Mouse (Mus musculus) hindbrain, embryonic 10.5 days (tissue): ENCODE data around the gene 1110032A03Rik. TPM values are rescaled to one million over a fixed set of nuclear protein-coding genes. Genes with fewer than 3 reads are reported as not detected.

Source experiments
- DNase-seq: peaks from one replicate; pipeline ENCODE4 v3.0.0-alpha.2; 2017; ENCODE audit warnings: low spot score
- H3K27ac ChIP-seq: fragments of 300-500 bp; sonication (generic); 2 replicates; pipeline ENCODE4 v1.5.1; 2016; ENCODE audit warnings: mild to moderate bottlenecking, moderate library complexity
- H3K27me3 ChIP-seq: fragments of 300-500 bp; sonication (generic); 2 replicates; pipeline ENCODE4 v1.6.1; 2016; ENCODE audit warnings: mild to moderate bottlenecking; ENCODE audit not compliant: poor library complexity, insufficient read depth, severe bottlenecking
- H3K36me3 ChIP-seq: fragments of 300-500 bp; sonication (generic); 2 replicates; pipeline ENCODE4 v1.6.1; 2016; ENCODE audit warnings: mild to moderate bottlenecking, moderate library complexity
- H3K4me1 ChIP-seq: fragments of 300-500 bp; sonication (generic); replicated peaks from 2 replicates; pipeline ENCODE4 v1.6.1; 2016; ENCODE audit warnings: mild to moderate bottlenecking
- H3K4me3 ChIP-seq: fragments of 300-500 bp; sonication (generic); 2 replicates; pipeline ENCODE4 v1.5.1; 2016; ENCODE audit warnings: mild to moderate bottlenecking, moderate library complexity
- H3K9me3 ChIP-seq: fragments of 300-500 bp; sonication (generic); 2 replicates; pipeline ENCODE4 v1.6.1; 2016; ENCODE audit warnings: mild to moderate bottlenecking, moderate library complexity
- WGBS: fragments of 180-500 bp; shearing (Covaris S2); methylation state at CpG from one replicate; pipeline ENCODE4 v1.1.7; 2016; 5-methylcytosine and 5-hydroxymethylcytosine counted together
- polyA plus RNA-seq: library from polyadenylated mRNA; unstranded; fragments of >200 nt; fragmentation: Nextera tagmentation; extraction: Ambion mirVana; gene quantifications from 2 replicates; pipeline ENCODE4 v1.2.1, GENCODE M21; 2016

The 1110032A03Rik gene
- polyA plus RNA-seq, 1 experiment from 2014 or later: 39.2 TPM

DNA sequence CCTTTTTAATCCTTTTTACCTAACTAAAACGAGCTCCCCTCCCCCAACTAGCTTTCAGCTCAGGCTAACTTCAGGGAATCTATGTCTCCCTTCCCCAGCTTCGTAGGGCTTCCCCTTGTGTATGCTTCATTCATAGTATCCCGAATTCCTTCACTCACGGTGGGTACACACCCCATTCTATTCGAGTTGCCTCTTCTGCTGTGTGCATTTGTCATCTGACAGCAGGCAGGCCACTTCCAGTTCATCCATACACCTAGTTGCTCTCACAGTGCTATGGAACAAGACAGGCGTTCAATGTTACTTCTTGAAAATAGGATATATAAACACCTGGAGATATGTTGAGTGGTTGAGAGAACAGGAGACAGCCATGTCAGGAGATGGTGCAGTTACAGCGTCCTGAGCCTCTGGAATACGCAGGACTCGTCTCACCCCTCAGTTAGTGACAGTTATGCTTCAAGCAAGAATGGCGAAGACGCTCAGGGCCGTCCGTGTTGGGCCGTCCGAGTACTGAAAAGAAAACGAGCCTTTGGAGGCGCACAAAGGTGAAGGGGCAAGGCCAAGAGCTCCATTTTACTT, 7.7 kb downstream of the 1110032A03Rik start:
- Histone ChIP-seq H3K27ac (peak overlapping the region; percentile 94), H3K27me3 (no peaks in the 10 kb centered on the region), H3K4me1 (peaks cover 21% of the 10 kb centered on the region), H3K4me3 (peak overlapping the region; percentile 69), H3K9me3 (no peaks in the 10 kb centered on the region), H3K36me3 (peaks cover 11% of the 10 kb centered on the region)
- 6% methylated on average over 17 of the region's 17 CpGs for WGBS
- DNase-seq: no peak

GRCm38 (mm10) chr9:50763331-50763730, 12.0 kb downstream of the 1110032A03Rik start:
- no peaks in the 10 kb centered on the region for H3K36me3 ChIP-seq
- no peaks in the 10 kb centered on the region for H3K9me3 ChIP-seq
- H3K27ac ChIP-seq: no peak overlapping the region
- H3K27me3 ChIP-seq: no peaks in the 10 kb centered on the region
- DNase-seq: peak; percentile 38
- WGBS: 79% methylated on average over 1 of the region's 1 CpGs
- H3K4me1 ChIP-seq: peaks cover 7% of the 10 kb centered on the region
- no peak overlapping the region for H3K4me3 ChIP-seq

DNA sequence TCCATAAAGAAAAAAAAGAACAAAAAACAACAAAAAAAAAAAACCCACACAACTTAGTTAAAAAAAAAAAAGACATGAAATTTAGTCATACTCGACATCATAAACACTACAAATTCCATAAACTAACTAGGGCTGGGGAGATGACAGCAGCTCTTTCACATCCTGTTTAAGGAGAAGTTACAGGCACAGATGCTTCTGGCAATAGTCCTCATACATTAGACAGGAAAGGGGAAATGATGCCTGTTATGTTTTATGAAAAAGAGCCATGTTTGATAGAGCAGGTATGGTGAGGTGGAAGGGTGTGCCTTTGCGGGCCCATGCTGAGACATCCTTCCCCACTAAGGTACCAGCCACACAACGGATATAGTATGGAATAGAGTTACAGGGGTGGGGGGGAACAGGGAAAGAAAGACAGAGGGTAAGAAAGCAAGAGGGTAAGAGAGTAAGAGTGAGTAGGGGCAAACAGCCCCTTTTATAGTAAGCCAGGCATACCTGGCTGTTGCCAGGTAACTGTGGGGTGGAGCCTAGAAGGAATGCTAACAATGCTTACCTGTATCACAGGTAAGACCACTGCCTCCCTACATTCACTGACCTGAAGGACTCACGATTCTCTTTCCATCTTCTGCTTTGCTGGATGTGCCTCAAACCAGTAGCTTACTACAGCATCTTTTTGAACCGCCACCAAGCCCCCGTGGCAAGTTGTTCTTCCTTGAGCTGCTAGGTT, 13.6 kb downstream of the 1110032A03Rik start:
- Histone ChIP-seq H3K27ac (no peak overlapping the region), H3K9me3 (no peaks in the 10 kb centered on the region), H3K36me3 (no peaks in the 10 kb centered on the region), H3K27me3 (no peaks in the 10 kb centered on the region), H3K4me3 (no peak overlapping the region), H3K4me1 (no peaks in the 10 kb centered on the region)
- 66% methylated on average over 6 of the region's 6 CpGs for WGBS
- DNase-seq: no peak

DNA sequence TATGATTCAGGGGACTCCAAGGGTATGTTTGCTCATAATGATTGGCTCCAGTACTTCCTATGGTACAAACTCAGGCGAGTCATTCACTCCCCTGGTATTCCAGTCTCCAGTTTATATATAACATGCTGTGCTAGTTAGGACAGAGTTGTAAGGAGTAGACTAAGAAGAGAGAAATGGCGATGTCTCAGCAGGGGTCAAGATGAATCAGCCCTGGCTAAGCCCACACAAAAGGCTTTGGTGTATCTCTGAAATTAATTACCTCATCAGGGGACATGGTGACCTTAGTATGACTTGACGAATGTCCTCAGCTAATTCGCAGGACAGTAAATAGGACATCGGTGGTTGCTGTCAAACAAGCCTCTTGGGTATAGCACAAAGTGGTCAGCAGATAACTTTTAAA, 18.6 kb downstream of the 1110032A03Rik start:
- H3K9me3 ChIP-seq: no peaks in the 10 kb centered on the region
- H3K27me3 ChIP-seq: peaks cover 14% of the 10 kb centered on the region; the same call in 1 of the 2 replicates
- H3K4me3 ChIP-seq: no peak overlapping the region
- DNase-seq: no peak
- H3K4me1 ChIP-seq: peaks cover 4% of the 10 kb centered on the region; the same call in 1 of the 2 replicates
- WGBS: 55% methylated on average over 5 of the region's 5 CpGs
- H3K27ac ChIP-seq: no peak overlapping the region
- no peaks in the 10 kb centered on the region for H3K36me3 ChIP-seq

DNA sequence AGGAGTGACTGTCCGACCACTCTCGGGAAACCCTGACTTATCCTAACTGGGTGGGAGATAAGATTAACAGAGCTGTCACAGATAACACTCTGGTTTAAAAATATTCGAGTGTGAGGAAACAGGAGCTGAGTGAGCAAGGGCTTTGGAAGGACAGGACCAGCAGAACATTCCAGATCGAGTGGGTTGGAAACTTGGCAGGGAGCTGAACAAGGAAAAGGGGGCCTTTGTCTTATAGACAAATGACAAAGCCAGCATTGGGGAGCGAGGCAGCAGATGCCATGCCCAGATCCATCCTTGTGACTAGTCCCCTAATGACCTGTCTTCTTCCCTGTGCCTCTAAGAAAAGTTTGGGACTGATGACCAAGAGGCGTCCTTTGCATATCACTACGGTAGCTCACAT, 21.4 kb downstream of the 1110032A03Rik start:
- no peak for DNase-seq
- WGBS: 75% methylated on average over 7 of the region's 7 CpGs
- Histone ChIP-seq H3K9me3 (no peaks in the 10 kb centered on the region), H3K4me1 (peaks cover 10% of the 10 kb centered on the region), H3K27ac (no peak overlapping the region), H3K36me3 (no peaks in the 10 kb centered on the region), H3K27me3 (peaks cover 22% of the 10 kb centered on the region; the same call in 1 of the 2 replicates), H3K4me3 (no peak overlapping the region)

GRCm38 (mm10) chr9:50752784-50753615, 22.3 kb downstream of the 1110032A03Rik start:
- Histone ChIP-seq H3K4me1 (peaks cover 10% of the 10 kb centered on the region), H3K4me3 (no peak overlapping the region), H3K27ac (no peak overlapping the region), H3K36me3 (no peaks in the 10 kb centered on the region), H3K27me3 (peaks cover 28% of the 10 kb centered on the region), H3K9me3 (no peaks in the 10 kb centered on the region)
- DNase-seq: no peak
- 72% methylated on average over 17 of the region's 17 CpGs for WGBS

DNA sequence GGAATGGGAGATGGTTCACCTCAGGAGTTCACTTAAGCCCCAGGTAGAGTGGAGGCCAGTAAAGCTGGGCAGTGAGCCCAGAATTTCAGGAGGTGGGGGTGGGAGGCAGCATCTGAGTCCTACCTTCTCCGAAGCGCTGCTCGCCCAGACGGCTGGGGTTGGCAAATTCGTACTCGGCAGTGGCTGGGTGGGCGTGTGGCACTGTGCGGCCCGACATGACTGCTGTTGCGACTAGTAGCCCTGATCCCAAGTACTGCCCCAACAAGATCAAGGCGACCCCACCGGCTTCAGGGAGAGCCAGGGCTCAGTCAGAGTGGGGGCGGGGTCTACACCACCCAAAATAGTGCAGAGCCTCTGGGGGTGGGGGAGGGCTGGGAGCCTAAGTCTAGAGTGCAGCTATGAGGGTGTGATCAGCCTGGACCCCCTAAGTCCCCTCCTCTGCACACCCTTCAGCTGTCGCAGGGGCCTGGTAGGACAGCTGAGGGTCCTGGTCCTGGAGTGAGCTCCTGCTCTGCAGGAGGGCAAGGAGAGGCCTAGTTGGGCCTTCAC, 23.2 kb downstream of the 1110032A03Rik start, which contains the start of gene Hspb2:
Hspb2 (minus strand) TSS at position 301 of the 549 bp plus-strand sequence.
- peak within 1 kb of the TSS; percentile 56; the same call in 1 of the 2 replicates for H3K27ac ChIP-seq
- H3K4me1 ChIP-seq: peaks cover 10% of the 10 kb centered on the region
- H3K27me3 ChIP-seq: peaks cover 31% of the 10 kb centered on the region
- 73% methylated on average over 14 of the region's 14 CpGs for WGBS
- H3K9me3 ChIP-seq: no peaks in the 10 kb centered on the region
- no peak for DNase-seq
- H3K4me3 ChIP-seq: no peak within 1 kb of the TSS
- no peaks in the 10 kb centered on the region for H3K36me3 ChIP-seq

DNA sequence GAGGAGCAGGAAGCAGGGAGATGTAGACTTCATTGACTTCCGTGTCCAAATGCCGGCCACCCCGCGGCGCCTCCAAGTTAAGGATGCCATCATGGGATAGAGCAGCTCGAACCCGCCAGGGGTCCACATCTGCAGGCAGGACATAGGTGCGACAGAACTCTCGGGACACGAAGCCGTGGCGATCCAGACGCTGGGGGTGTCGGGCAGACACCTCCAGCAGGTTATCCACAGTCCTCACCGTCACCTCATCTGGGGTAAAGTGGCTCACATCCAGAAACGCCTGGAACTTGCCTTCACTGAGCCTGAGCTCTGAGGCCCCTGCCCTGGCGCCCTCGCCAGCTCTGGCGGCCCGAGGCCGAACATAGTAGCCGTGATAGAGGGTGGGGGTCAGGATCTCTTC, 24.0 kb downstream of the 1110032A03Rik start, which contains the start of gene Cryab:
Cryab (plus strand) TSS at position 3 of the 400 bp plus-strand sequence.
- 73% methylated on average over 22 of the region's 22 CpGs for WGBS
- Histone ChIP-seq H3K27me3 (peaks cover 39% of the 10 kb centered on the region), H3K4me3 (no peak within 1 kb of the TSS), H3K9me3 (no peaks in the 10 kb centered on the region), H3K27ac (peak within 1 kb of the TSS; percentile 56; the same call in 1 of the 2 replicates), H3K36me3 (no peaks in the 10 kb centered on the region), H3K4me1 (peaks cover 14% of the 10 kb centered on the region)
- no peak for DNase-seq

DNA sequence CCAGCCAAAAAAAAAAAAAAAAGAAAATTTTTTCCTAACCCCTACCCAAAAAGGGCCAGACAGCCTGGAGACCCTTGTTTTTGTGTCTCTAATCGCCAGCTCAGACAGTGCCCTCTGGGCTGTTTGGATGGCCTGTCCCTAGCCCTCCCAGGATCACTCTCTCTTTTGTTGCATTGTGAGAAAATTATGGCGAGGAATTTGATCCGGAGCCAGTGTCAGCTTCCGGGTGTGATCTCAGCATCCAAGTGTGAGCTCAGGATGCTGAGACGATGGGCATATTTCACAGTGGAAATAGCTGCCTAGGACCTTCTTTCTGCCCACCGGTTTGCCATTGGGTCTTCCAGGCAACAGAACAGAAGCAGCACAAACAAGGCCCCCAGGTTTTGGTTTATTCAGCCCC, 24.6 kb downstream of the 1110032A03Rik start:
- peaks cover 20% of the 10 kb centered on the region for H3K4me1 ChIP-seq
- H3K4me3 ChIP-seq: no peak overlapping the region
- H3K27ac ChIP-seq: no peak overlapping the region
- peaks cover 45% of the 10 kb centered on the region for H3K27me3 ChIP-seq
- no peaks in the 10 kb centered on the region for H3K36me3 ChIP-seq
- DNase-seq: no peak
- H3K9me3 ChIP-seq: no peaks in the 10 kb centered on the region
- WGBS: 70% methylated on average over 6 of the region's 6 CpGs

- peak within 1 kb of the TSS; percentile 69 for H3K27ac ChIP-seq
Measured at GRCm38 (mm10) chr9:50746214-50746677, 29.1 kb downstream of the 1110032A03Rik start, which contains the start of gene 2310030G06Rik. Gene 2310030G06Rik (minus strand): TSS chr9:50746536.

GRCm38 (mm10) chr9:50745806-50746205, 29.5 kb downstream of the 1110032A03Rik start:
- H3K27ac ChIP-seq: peak overlapping the region; percentile 69
- no peak for DNase-seq

More at GRCm38 (mm10) chr9:50746214-50746677, 29.1 kb downstream of the 1110032A03Rik start, which contains the start of gene 2310030G06Rik:
- H3K27me3 ChIP-seq: peaks cover 40% of the 10 kb centered on the region
- WGBS: 2% methylated on average over 19 of the region's 19 CpGs
- H3K4me1 ChIP-seq: peaks cover 13% of the 10 kb centered on the region
- DNase-seq: peak; percentile 35
- H3K36me3 ChIP-seq: no peaks in the 10 kb centered on the region
- H3K4me3 ChIP-seq: peak within 1 kb of the TSS; percentile 51
- no peaks in the 10 kb centered on the region for H3K9me3 ChIP-seq

GRCm38 (mm10) chr9:50742744-50743143, 32.6 kb downstream of the 1110032A03Rik start:
- WGBS: 72% methylated on average over 2 of the region's 2 CpGs
- DNase-seq: no peak

More at GRCm38 (mm10) chr9:50745806-50746205, 29.5 kb downstream of the 1110032A03Rik start:
- WGBS: 11% methylated on average over 7 of the region's 7 CpGs
- Histone ChIP-seq H3K27me3 (peaks cover 36% of the 10 kb centered on the region), H3K4me3 (peak overlapping the region; percentile 51), H3K9me3 (no peaks in the 10 kb centered on the region), H3K36me3 (no peaks in the 10 kb centered on the region), H3K4me1 (peaks cover 10% of the 10 kb centered on the region)

More at GRCm38 (mm10) chr9:50742744-50743143, 32.6 kb downstream of the 1110032A03Rik start:
- H3K27me3 ChIP-seq: peaks cover 35% of the 10 kb centered on the region
- H3K36me3 ChIP-seq: no peaks in the 10 kb centered on the region
- H3K4me3 ChIP-seq: no peak overlapping the region
- H3K9me3 ChIP-seq: no peaks in the 10 kb centered on the region
- H3K27ac ChIP-seq: no peak overlapping the region
- H3K4me1 ChIP-seq: peaks cover 22% of the 10 kb centered on the region
